Mouse (Mus musculus): ENCODE measurements around the gene Stx3. TPM values are rescaled to one million over a fixed set of nuclear protein-coding genes. Genes with fewer than 3 reads are reported as not detected.

Stx3 gene
- polyA plus RNA-seq, 1 experiment from 2014 or later, result 23.1 TPM

DNA sequence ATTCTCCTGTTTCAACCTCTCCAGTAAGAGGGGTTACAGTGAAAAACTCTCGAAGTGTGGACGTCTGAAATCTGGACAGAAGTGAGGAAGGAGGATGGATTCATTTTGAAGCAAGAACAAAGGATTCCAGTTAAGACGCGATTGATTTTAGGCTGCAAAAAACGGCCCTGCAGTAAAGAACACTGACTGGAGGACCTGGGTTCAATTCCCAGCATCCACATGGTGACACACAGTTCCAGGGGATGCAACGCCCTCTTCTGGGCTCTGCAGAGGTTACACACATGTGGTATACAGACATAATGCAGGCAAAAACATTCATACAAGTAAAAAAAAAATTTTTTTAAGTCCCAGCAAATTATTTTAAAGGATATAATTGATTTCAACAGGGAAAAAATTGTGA, 1.0 kb upstream of the Stx3 start:
- Histone ChIP-seq H3K9me3 (ENCODE audit: control insufficient read depth, low read length) (no peaks in the 10 kb centered on the region), H3K4me1 (ENCODE audit: control insufficient read depth, insufficient read depth, low read length) (peaks cover 6% of the 10 kb centered on the region; the same call in 1 of the 2 replicates), H3K4me3 (ENCODE audit: low read depth, low read length) (no peak overlapping the region), H3K27me3 (ENCODE audit: control insufficient read depth, insufficient read depth, low read length) (peaks cover 7% of the 10 kb centered on the region), H3K27ac (ENCODE audit: low read depth, low read length) (no peak overlapping the region), H3K9ac (ENCODE audit: low read length) (no peak overlapping the region), H3K36me3 (ENCODE audit: control insufficient read depth, insufficient read depth, low read length) (no peaks in the 10 kb centered on the region), H3K4me2 (no peak overlapping the region)
- ATAC-seq (ENCODE audit: low FRiP score) (0 out of 2 replicates have a peak, but pooled peaks have one; percentile 33), DNase-seq (ENCODE audit: low spot score, missing footprints) (no peak)
- 32% methylated on average over 6 of the region's 6 CpGs for WGBS

DNA sequence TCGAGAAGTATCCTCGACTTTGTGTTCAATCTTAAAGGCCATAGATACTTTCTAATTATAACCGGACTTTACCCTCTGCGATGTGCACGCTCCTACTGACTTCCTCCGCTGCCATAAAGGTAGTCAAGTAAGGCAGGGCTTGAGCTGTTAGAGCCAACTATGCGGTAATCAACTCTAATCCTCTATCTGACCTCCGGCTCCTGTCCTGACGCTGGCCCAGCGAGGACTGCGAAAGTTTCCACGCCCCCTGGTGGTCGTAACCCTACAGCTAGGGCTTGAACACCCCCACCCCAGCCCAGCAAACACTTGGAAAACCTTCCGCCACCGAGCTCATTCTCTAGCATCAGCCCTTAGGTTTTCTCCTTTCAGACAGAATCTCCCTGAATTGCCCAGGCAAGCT, 597 bp upstream of the Stx3 start:
- no peak overlapping the region for H3K9ac ChIP-seq (ENCODE audit: low read length)
- H3K27me3 ChIP-seq (ENCODE audit: control insufficient read depth, insufficient read depth, low read length), result peaks cover 7% of the 10 kb centered on the region
- H3K4me1 ChIP-seq (ENCODE audit: control insufficient read depth, insufficient read depth, low read length), result peaks cover 6% of the 10 kb centered on the region; the same call in 1 of the 2 replicates
- no peaks in the 10 kb centered on the region for H3K36me3 ChIP-seq (ENCODE audit: control insufficient read depth, insufficient read depth, low read length)
- H3K4me2 ChIP-seq, result peak overlapping the region; percentile 93
- DNase-seq (ENCODE audit: low spot score, missing footprints) (peak; percentile 96), ATAC-seq (ENCODE audit: low FRiP score) (peak; percentile 87)
- peak overlapping the region; percentile 74 for H3K4me3 ChIP-seq (ENCODE audit: low read depth, low read length)
- under 1% methylated on average over 15 of the region's 15 CpGs for WGBS
- no peak overlapping the region for H3K27ac ChIP-seq (ENCODE audit: low read depth, low read length)
- no peaks in the 10 kb centered on the region for H3K9me3 ChIP-seq (ENCODE audit: control insufficient read depth, low read length)

DNA sequence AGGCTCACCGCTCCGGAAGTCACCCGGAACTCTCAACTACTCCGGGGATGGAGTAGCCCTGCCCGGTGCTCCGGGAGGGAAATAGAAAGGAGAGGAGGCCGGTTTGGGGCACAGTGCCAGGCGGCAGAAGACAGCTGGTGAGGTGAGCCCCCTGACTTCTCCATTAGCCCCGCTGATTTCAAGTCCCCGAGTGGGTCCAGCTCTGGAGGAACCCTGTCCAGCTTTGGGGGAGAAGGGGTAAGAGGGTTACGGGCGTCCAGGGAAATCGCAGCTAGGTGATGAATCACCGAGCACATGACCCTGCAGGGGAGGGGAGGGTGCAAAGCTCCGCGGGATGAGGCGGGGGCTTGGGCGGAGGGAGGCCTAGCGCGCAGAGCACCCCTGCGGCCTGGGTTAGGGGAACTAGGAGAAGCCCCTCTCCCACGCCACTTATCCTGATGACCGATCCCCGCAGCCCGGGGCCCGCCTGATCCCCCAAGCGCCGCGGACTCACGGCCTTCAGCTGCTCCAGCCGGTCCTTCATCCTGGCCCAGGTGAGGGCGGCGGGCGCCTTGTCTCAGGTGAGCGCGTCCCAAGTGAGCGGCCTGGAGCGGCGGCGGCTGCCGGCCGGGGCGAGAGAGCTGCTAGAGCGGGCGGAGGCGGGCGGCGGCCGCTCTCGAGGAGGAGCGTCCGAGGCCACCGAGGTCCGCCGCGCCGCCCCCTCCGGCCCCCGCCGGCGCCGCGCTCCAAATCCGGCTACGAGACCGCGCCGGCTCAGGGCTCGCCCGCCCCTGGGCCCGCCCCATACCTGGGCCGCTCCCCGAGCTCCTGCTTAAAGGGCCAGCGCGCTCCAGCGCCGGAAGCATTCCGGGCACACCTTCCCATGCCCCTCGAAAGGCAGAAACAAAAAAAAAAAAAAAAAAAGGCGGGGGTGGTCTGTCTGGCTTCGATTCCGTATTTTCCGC, 732 bp downstream of the Stx3 start:
- no peaks in the 10 kb centered on the region for H3K36me3 ChIP-seq (ENCODE audit: control insufficient read depth, insufficient read depth, low read length)
- peaks cover 18% of the 10 kb centered on the region for H3K4me1 ChIP-seq (ENCODE audit: control insufficient read depth, insufficient read depth, low read length)
- ATAC-seq (ENCODE audit: low FRiP score) (peak; percentile 64), DNase-seq (ENCODE audit: low spot score, missing footprints) (peak; percentile 95)
- no peak overlapping the region for H3K27ac ChIP-seq (ENCODE audit: low read depth, low read length)
- H3K9ac ChIP-seq (ENCODE audit: low read length), result peak overlapping the region; percentile 84
- H3K4me3 ChIP-seq (ENCODE audit: low read depth, low read length), result peak overlapping the region; percentile 74
- WGBS, result under 1% methylated on average over 75 of the region's 83 CpGs
- H3K4me2 ChIP-seq, result peak overlapping the region; percentile 93
- H3K27me3 ChIP-seq (ENCODE audit: control insufficient read depth, insufficient read depth, low read length), result peaks cover 7% of the 10 kb centered on the region
- no peaks in the 10 kb centered on the region for H3K9me3 ChIP-seq (ENCODE audit: control insufficient read depth, low read length)

DNA sequence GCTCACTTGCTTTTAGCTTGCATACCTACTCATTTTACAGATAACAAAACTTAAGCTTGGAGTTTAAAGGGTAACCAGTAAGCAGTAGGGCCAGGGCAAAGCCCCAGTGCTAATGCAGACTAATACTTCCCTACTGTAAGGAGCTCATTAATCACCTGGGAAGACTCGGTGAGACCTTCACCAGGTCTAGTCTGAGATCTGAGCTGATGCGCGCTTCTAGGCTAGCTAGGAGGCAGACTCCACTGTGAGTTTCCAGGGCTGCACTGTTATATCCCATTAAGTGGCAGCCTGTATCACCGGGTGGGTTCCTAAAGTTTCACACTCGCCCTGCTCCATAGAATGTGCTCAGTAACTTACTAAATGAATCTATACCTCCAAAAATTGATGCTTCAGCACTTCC, 1.6 kb downstream of the Stx3 start:
- Histone ChIP-seq H3K4me1 (ENCODE audit: control insufficient read depth, insufficient read depth, low read length) (peaks cover 27% of the 10 kb centered on the region), H3K27me3 (ENCODE audit: control insufficient read depth, insufficient read depth, low read length) (peaks cover 7% of the 10 kb centered on the region), H3K9me3 (ENCODE audit: control insufficient read depth, low read length) (no peaks in the 10 kb centered on the region), H3K27ac (ENCODE audit: low read depth, low read length) (no peak overlapping the region), H3K4me3 (ENCODE audit: low read depth, low read length) (peak overlapping the region; percentile 74), H3K9ac (ENCODE audit: low read length) (no peak overlapping the region), H3K4me2 (peak overlapping the region; percentile 93), H3K36me3 (ENCODE audit: control insufficient read depth, insufficient read depth, low read length) (no peaks in the 10 kb centered on the region)
- ATAC-seq (ENCODE audit: low FRiP score), result no peak
- DNase-seq (ENCODE audit: low spot score, missing footprints), result no peak
- WGBS, result 7% methylated on average over 5 of the region's 5 CpGs

DNA sequence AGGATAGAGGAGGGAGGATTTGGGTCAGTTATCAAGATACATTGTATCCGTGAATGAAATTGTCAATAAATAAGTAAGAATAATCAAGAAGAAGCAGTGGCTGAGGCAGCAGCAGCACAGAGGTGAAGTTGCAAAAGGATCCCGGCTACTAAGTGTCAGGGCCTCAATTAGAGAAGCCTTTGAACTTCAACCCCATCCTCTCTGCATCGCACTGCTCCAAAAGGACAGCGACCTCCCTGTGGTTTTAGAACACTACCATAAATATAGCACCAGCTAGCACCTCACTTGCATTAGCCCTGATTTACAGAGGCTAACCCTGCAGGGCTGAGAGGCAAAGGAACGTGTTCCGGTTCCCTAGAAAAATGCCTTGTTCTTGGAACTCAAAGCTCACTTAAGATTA, 2.5 kb downstream of the Stx3 start:
- peak overlapping the region; percentile 93; the same call in 1 of the 2 replicates for H3K4me2 ChIP-seq
- no peak overlapping the region for H3K4me3 ChIP-seq (ENCODE audit: low read depth, low read length)

DNA sequence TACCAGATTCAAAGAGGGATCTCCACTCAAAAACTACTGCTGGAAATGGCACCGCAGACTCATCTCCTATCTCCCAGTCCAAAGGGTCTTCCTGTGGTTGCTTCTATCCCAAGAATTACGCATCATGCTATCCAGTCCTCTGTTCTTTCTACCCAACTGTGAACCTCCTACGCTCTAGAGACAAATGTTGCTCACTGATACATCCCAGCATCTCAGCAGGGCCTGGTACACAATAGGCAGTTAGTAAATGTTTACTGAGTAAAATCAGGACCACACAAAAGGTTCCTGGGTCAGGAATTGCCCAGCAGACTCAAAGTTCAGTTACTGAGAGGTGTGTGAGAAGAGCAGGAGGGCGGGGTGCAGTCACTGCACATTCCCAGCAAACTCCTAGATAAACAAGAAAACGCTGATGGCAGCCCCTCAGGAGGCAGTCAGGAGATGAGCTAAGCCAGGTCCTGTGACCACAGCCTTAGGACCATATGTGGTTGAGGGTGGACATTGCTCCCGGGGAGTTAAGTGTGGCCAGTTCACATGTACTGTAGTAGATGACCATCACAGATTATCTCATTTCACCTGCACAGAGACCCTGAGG, 4.4 kb downstream of the Stx3 start:
- no peak overlapping the region for H3K4me3 ChIP-seq (ENCODE audit: low read depth, low read length)
- DNase-seq (ENCODE audit: low spot score, missing footprints) (no peak), ATAC-seq (ENCODE audit: low FRiP score) (no peak)
- no peak overlapping the region; the same call in 1 of the 2 replicates for H3K27ac ChIP-seq (ENCODE audit: low read depth, low read length)
- H3K4me2 ChIP-seq, result no peak overlapping the region
- peaks cover 7% of the 10 kb centered on the region for H3K27me3 ChIP-seq (ENCODE audit: control insufficient read depth, insufficient read depth, low read length)
- H3K36me3 ChIP-seq (ENCODE audit: control insufficient read depth, insufficient read depth, low read length), result no peaks in the 10 kb centered on the region
- H3K9me3 ChIP-seq (ENCODE audit: control insufficient read depth, low read length), result no peaks in the 10 kb centered on the region
- 79% methylated on average over 6 of the region's 6 CpGs for WGBS
- peaks cover 43% of the 10 kb centered on the region for H3K4me1 ChIP-seq (ENCODE audit: control insufficient read depth, insufficient read depth, low read length)
- H3K9ac ChIP-seq (ENCODE audit: low read length), result no peak overlapping the region

More for the DNA sequence above, 2.5 kb downstream of the Stx3 start:
- H3K9ac ChIP-seq (ENCODE audit: low read length), result no peak overlapping the region
- DNase-seq (ENCODE audit: low spot score, missing footprints), result no peak
- H3K9me3 ChIP-seq (ENCODE audit: control insufficient read depth, low read length), result no peaks in the 10 kb centered on the region
- 47% methylated on average over 6 of the region's 6 CpGs for WGBS
- peaks cover 33% of the 10 kb centered on the region for H3K4me1 ChIP-seq (ENCODE audit: control insufficient read depth, insufficient read depth, low read length)
- no peaks in the 10 kb centered on the region for H3K36me3 ChIP-seq (ENCODE audit: control insufficient read depth, insufficient read depth, low read length)
- peaks cover 7% of the 10 kb centered on the region for H3K27me3 ChIP-seq (ENCODE audit: control insufficient read depth, insufficient read depth, low read length)
- H3K27ac ChIP-seq (ENCODE audit: low read depth, low read length), result no peak overlapping the region
- no peak for ATAC-seq (ENCODE audit: low FRiP score)

DNA sequence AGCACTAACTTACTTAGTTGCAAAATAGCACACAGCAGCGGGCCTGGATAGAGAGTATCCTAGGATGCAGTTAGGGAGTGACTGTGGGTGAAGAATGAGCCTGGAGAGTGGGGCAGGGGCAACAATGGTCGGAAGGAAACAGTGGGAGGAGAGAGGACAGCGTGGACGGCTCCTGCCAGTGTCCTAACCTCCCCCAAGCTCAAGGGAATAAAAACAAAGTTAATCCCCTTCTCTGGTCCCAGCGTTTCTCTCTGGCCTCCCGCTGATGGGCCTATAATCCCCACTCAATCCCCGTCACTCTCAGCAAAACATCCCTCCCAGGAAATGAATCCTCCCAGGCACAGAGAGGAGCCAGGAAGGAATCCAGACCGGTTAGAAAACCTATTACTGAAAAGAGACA, 5.6 kb downstream of the Stx3 start:
- DNase-seq (ENCODE audit: low spot score, missing footprints) (peak; percentile 89), ATAC-seq (ENCODE audit: low FRiP score) (peak; percentile 48)
- peaks cover 4% of the 10 kb centered on the region; the same call in 1 of the 2 replicates for H3K27me3 ChIP-seq (ENCODE audit: control insufficient read depth, insufficient read depth, low read length)
- no peak overlapping the region for H3K9ac ChIP-seq (ENCODE audit: low read length)
- H3K27ac ChIP-seq (ENCODE audit: low read depth, low read length), result peak overlapping the region; percentile 79
- no peaks in the 10 kb centered on the region for H3K36me3 ChIP-seq (ENCODE audit: control insufficient read depth, insufficient read depth, low read length)
- no peaks in the 10 kb centered on the region for H3K9me3 ChIP-seq (ENCODE audit: control insufficient read depth, low read length)
- 3% methylated on average over 8 of the region's 8 CpGs for WGBS
- H3K4me1 ChIP-seq (ENCODE audit: control insufficient read depth, insufficient read depth, low read length), result peaks cover 43% of the 10 kb centered on the region
- no peak overlapping the region for H3K4me3 ChIP-seq (ENCODE audit: low read depth, low read length)
- peak overlapping the region; percentile 11; the same call in 1 of the 2 replicates for H3K4me2 ChIP-seq

DNA sequence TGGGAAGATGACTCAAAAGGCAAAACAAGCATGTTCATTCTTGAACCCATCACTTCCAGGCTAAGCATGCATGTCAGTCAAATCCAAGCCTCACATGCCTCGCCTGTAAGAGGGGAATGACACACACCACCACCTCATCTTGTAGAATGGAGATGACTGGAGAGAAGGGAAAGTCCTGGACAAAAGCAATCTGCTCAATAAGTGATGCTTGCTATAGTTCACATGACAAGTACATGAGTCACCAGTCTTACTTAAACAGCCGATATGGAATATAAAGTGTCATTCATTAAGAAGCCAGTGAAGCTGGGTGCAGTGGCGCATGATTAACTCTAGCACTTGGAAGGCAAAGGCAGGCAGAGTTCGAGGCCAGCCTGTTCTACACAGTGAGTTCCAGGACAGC, 6.1 kb downstream of the Stx3 start:
- Histone ChIP-seq H3K4me1 (ENCODE audit: control insufficient read depth, insufficient read depth, low read length) (peaks cover 39% of the 10 kb centered on the region), H3K27ac (ENCODE audit: low read depth, low read length) (peak overlapping the region; percentile 79), H3K4me3 (ENCODE audit: low read depth, low read length) (no peak overlapping the region), H3K36me3 (ENCODE audit: control insufficient read depth, insufficient read depth, low read length) (no peaks in the 10 kb centered on the region), H3K9ac (ENCODE audit: low read length) (no peak overlapping the region), H3K27me3 (ENCODE audit: control insufficient read depth, insufficient read depth, low read length) (peaks cover under 1% of the 10 kb centered on the region; the same call in 1 of the 2 replicates), H3K9me3 (ENCODE audit: control insufficient read depth, low read length) (no peaks in the 10 kb centered on the region), H3K4me2 (no peak overlapping the region)
- peak; percentile 89 for DNase-seq (ENCODE audit: low spot score, missing footprints)
- no peak for ATAC-seq (ENCODE audit: low FRiP score)
- 46% methylated on average over 4 of the region's 4 CpGs for WGBS
